Mouse (Mus musculus) heart, embryonic 14.5 days (tissue): ENCODE data around the gene Rora. TPM values are rescaled to one million over a fixed set of nuclear protein-coding genes. Genes with fewer than 3 reads are reported as not detected.

ENCODE experiments used
- ATAC-seq: fragments of 200-750 bp; cut with Nextera tagmentation; 2 replicates; pipeline ENCODE4 v1.8.0; 2017; ENCODE audit warnings: low read depth, moderate TSS enrichment; ENCODE audit not compliant: insufficient number of reproducible peaks, insufficient read depth, low FRiP score
- H3K27ac ChIP-seq, 2 experiments: fragments of 200-500 bp in 1 of 2; fragments of 300-500 bp in 1 of 2; sonication (generic) in 1 of 2; replicated peaks in 1 of 2; 2 replicates each; pipeline ENCODE4 v1.5.1; 2012 to 2014; ENCODE audit warnings: low read depth in 2 of 2, low read length in 2 of 2, control low read depth in 1 of 2, mild to moderate bottlenecking in 1 of 2, mixed read lengths in 1 of 2; ENCODE audit not compliant: control insufficient read depth in 1 of 2, insufficient read depth in 1 of 2
- H3K27me3 ChIP-seq: fragments of 300-500 bp; sonication (generic); 2 replicates; pipeline ENCODE4 v1.6.1; 2014; ENCODE audit warnings: mild to moderate bottlenecking, low read length, control low read depth; ENCODE audit not compliant: control insufficient read depth, insufficient read depth
- H3K36me3 ChIP-seq: fragments of 300-500 bp; sonication (generic); 2 replicates; pipeline ENCODE4 v1.6.1; 2014; ENCODE audit warnings: mild to moderate bottlenecking, control low read depth, low read length, mixed read lengths; ENCODE audit not compliant: control insufficient read depth, insufficient read depth
- H3K4me1 ChIP-seq, 2 experiments: fragments of 200-500 bp in 1 of 2; fragments of 300-500 bp in 1 of 2; sonication (generic) in 1 of 2; 2 replicates each; pipeline ENCODE4 v1.6.1; 2012 to 2014; ENCODE audit warnings: low read length in 2 of 2, control low read depth in 1 of 2, mixed read lengths in 1 of 2; ENCODE audit not compliant: control insufficient read depth in 2 of 2, insufficient read depth in 2 of 2
- H3K4me2 ChIP-seq: fragments of 300-500 bp; sonication (generic); 2 replicates; pipeline ENCODE4 v1.6.1; 2014; ENCODE audit warnings: mild to moderate bottlenecking, low read length
- H3K4me3 ChIP-seq, 2 experiments: fragments of 200-500 bp in 1 of 2; fragments of 300-500 bp in 1 of 2; sonication (generic) in 1 of 2; 2 replicates each; pipeline ENCODE4 v1.5.1; 2012 to 2014; ENCODE audit warnings: low read length in 2 of 2, mild to moderate bottlenecking in 2 of 2, control low read depth in 1 of 2, low read depth in 1 of 2, moderate library complexity in 1 of 2; ENCODE audit not compliant: control insufficient read depth in 1 of 2, insufficient read depth in 1 of 2
- H3K9ac ChIP-seq: fragments of 300-500 bp; sonication (generic); 2 replicates; pipeline ENCODE4 v1.6.1; 2014; ENCODE audit warnings: mild to moderate bottlenecking, low read length
- H3K9me3 ChIP-seq: fragments of 300-500 bp; sonication (generic); 2 replicates; pipeline ENCODE4 v1.6.1; 2016; ENCODE audit warnings: low read length, control low read depth; ENCODE audit not compliant: control insufficient read depth
- WGBS: fragments of 180-500 bp; shearing (Covaris S2); extraction: QIAGEN DNeasy Blood & Tissue Kit; methylation state at CpG from one replicate; pipeline ENCODE4 v1.1.7; 2014; 5-methylcytosine and 5-hydroxymethylcytosine counted together
- polyA plus RNA-seq: library from polyadenylated mRNA; unstranded; fragments of >200 nt; fragmentation: Nextera tagmentation; extraction: Ambion mirVana; gene quantifications from 2 replicates; pipeline ENCODE4 v1.2.1, GENCODE M21; 2014

Rora gene
- polyA plus RNA-seq, 1 experiment from 2014 or later = 6.9 TPM

- Histone ChIP-seq H3K9ac (no peak overlapping the region), H3K4me1 (no peaks in the 10 kb centered on the region), H3K4me3 (no peak overlapping the region), H3K36me3 (no peaks in the 10 kb centered on the region), H3K27ac (no peak overlapping the region), H3K27me3 (no peaks in the 10 kb centered on the region), H3K4me2 (no peak overlapping the region), H3K9me3 (no peaks in the 10 kb centered on the region)
- WGBS = 92% methylated on average over 6 of the region's 6 CpGs
- ATAC-seq = no peak
Observed at GRCm38 (mm10) chr9:69354228-69354627, 700.6 kb downstream of the Rora start.

- no peak overlapping the region for H3K4me2 ChIP-seq
- 27% methylated on average over 3 of the region's 3 CpGs for WGBS
- H3K27ac ChIP-seq = no peak overlapping the region
- no peaks in the 10 kb centered on the region for H3K36me3 ChIP-seq
- H3K9ac ChIP-seq = no peak overlapping the region
- no peaks in the 10 kb centered on the region for H3K9me3 ChIP-seq
- no peak overlapping the region for H3K4me3 ChIP-seq
- no peak for ATAC-seq
- H3K27me3 ChIP-seq = no peaks in the 10 kb centered on the region
- no peaks in the 10 kb centered on the region for H3K4me1 ChIP-seq
Observed at GRCm38 (mm10) chr9:69357834-69358233, 704.2 kb downstream of the Rora start.

DNA sequence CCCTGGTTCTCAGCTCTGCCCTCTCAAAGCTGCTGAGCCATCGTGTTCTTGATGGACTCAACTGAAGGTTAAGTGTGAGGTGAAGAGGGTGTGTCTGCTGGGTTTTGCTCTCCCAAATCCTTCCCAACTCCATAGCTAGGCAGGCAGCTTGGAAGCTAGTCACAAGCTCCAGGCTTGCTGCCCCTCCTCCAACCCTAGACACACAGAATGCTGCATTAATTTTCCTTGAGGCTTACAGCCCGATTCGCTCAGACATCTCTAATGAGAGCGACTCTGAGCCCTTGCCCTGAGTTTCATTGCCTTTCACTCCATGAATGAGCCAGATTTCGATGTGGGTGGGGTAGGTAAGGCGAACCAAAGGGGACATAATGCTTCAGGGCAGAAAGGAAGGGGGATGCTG is 705.2 kb downstream of the Rora start:
- Histone ChIP-seq H3K9me3 (no peaks in the 10 kb centered on the region), H3K4me2 (no peak overlapping the region), H3K9ac (no peak overlapping the region), H3K4me1 (no peaks in the 10 kb centered on the region), H3K27ac (no peak overlapping the region), H3K36me3 (no peaks in the 10 kb centered on the region), H3K27me3 (no peaks in the 10 kb centered on the region), H3K4me3 (no peak overlapping the region)
- WGBS = 85% methylated on average over 6 of the region's 6 CpGs
- no peak for ATAC-seq

DNA sequence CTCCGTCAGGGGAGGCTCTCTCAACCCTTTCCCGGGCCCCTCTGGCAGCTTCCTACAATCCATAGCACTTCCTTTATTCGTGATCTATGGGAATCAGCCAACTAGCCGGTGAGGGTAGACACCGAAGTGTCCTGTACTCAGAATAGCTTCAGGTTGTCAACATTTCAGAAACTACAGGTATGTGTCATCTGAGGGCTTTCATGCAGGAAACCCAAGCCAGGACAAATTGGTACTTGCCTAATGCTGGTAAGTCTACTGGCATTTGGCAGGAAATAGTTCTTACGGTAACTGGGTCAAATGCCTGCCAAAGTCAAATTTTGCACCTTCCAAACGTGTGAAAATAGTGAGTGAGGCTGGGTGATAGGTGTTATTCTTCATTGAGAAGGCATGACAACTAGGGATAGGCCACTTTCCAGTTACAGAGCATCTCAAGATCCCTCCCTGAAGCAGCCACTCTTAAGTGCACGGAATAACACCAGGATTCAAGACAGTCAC is 708.4 kb downstream of the Rora start:
- no peak overlapping the region for H3K4me3 ChIP-seq
- 77% methylated on average over 8 of the region's 8 CpGs for WGBS
- no peak overlapping the region for H3K4me2 ChIP-seq
- H3K27me3 ChIP-seq = no peaks in the 10 kb centered on the region
- no peaks in the 10 kb centered on the region for H3K9me3 ChIP-seq
- no peak for ATAC-seq
- H3K36me3 ChIP-seq = peaks cover 15% of the 10 kb centered on the region
- H3K27ac ChIP-seq = no peak overlapping the region
- H3K9ac ChIP-seq = no peak overlapping the region
- no peaks in the 10 kb centered on the region for H3K4me1 ChIP-seq

DNA sequence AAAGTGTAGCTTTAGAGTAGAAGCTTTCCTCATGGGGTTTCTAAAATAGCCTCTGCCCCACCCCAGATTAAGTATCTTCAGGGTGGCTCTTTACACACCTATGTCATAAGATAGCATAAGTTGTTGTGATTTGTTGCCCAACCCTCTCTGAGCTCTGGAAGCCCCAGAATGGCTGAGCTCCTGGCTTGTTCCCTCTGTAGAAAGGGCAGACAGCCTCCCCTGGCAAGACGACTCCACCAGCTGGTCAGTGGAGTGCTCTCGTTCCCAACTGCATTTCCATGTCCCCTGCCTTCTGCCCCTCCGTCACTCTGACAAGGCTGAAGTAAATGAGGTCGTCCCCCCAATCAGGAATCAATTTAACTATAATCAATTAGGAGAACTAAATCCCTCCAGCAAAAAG is 709.2 kb downstream of the Rora start:
- Histone ChIP-seq H3K27me3 (no peaks in the 10 kb centered on the region), H3K9me3 (no peaks in the 10 kb centered on the region), H3K27ac (no peak overlapping the region), H3K4me3 (no peak overlapping the region), H3K9ac (no peak overlapping the region), H3K4me2 (no peak overlapping the region), H3K4me1 (no peaks in the 10 kb centered on the region), H3K36me3 (peaks cover 15% of the 10 kb centered on the region)
- 46% methylated on average over 4 of the region's 4 CpGs for WGBS
- no peak for ATAC-seq

GRCm38 (mm10) chr9:69364117-69364516 is 710.5 kb downstream of the Rora start:
- WGBS = 68% methylated on average over 16 of the region's 16 CpGs
- Histone ChIP-seq H3K27me3 (no peaks in the 10 kb centered on the region), H3K4me2 (no peak overlapping the region), H3K4me1 (no peaks in the 10 kb centered on the region), H3K9ac (no peak overlapping the region), H3K4me3 (no peak overlapping the region), H3K36me3 (peaks cover 15% of the 10 kb centered on the region), H3K27ac (no peak overlapping the region), H3K9me3 (no peaks in the 10 kb centered on the region)
- ATAC-seq = no peak

GRCm38 (mm10) chr9:69367055-69367454 is 713.5 kb downstream of the Rora start:
- 73% methylated on average over 4 of the region's 4 CpGs for WGBS
- Histone ChIP-seq H3K9ac (no peak overlapping the region), H3K4me3 (no peak overlapping the region), H3K27me3 (no peaks in the 10 kb centered on the region), H3K9me3 (no peaks in the 10 kb centered on the region), H3K4me1 (peaks cover 0 to 8% of the 10 kb centered on the region in 2 experiments; a peak in 2 of 4 replicates), H3K36me3 (peaks cover 15% of the 10 kb centered on the region), H3K27ac (no peak overlapping the region), H3K4me2 (no peak overlapping the region)
- no peak for ATAC-seq

DNA sequence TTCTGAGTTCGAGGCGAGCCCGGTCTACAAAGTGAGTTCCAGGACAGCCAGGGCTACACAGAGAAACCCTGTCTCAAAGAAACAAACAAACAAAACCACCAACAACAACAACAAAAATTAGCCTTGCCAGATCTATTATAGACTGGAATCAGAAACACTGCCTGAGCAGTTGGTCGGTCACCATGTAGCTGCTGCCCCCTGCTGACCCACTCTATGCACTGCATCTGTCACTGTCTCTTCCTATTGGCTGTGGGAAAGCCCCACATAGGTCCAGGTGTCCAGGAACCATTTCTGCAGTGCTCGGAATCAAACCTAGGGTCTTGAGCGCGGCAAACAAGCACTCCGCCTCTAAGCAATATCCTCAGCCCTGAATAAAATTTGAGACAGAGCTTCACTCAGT is 714.5 kb downstream of the Rora start:
- Histone ChIP-seq H3K9me3 (no peaks in the 10 kb centered on the region), H3K9ac (no peak overlapping the region), H3K27ac (no peak overlapping the region), H3K36me3 (peaks cover 15% of the 10 kb centered on the region), H3K4me1 (peaks cover 0 to 8% of the 10 kb centered on the region in 2 experiments; a peak in 2 of 4 replicates), H3K4me2 (no peak overlapping the region), H3K27me3 (no peaks in the 10 kb centered on the region), H3K4me3 (no peak overlapping the region)
- 67% methylated on average over 8 of the region's 8 CpGs for WGBS
- ATAC-seq = no peak
